Mouse (Mus musculus) limb, embryonic 14.5 days (tissue): ENCODE results near the gene Btg1. TPM values are rescaled to one million over a fixed set of nuclear protein-coding genes. Genes with fewer than 3 reads are reported as not detected.

Experiments used
- ATAC-seq: fragments of 200-750 bp; cut with Nextera tagmentation; 2 replicates; pipeline ENCODE4 v1.8.0; 2017; ENCODE audit warnings: low read depth, moderate number of reproducible peaks, moderate TSS enrichment; ENCODE audit not compliant: low FRiP score
- DNase-seq: peaks from one replicate; pipeline ENCODE4 v3.0.0-alpha.2; 2015; ENCODE audit warnings: low spot score
- H3K27ac ChIP-seq: fragments of 300-500 bp; sonication (generic); replicated peaks from 2 replicates; pipeline ENCODE4 v1.5.1; 2014; ENCODE audit warnings: low read depth, mild to moderate bottlenecking, low read length, moderate library complexity, mixed read lengths
- H3K27me3 ChIP-seq: fragments of 300-500 bp; sonication (generic); 2 replicates; pipeline ENCODE4 v1.6.1; 2014; ENCODE audit warnings: low read length, mixed read lengths; ENCODE audit not compliant: control insufficient read depth, insufficient read depth
- H3K36me3 ChIP-seq: fragments of 300-500 bp; sonication (generic); 2 replicates; pipeline ENCODE4 v1.6.1; 2014; ENCODE audit warnings: mild to moderate bottlenecking, low read length, moderate library complexity, mixed read lengths; ENCODE audit not compliant: control insufficient read depth, insufficient read depth
- H3K4me1 ChIP-seq: fragments of 300-500 bp; sonication (generic); 2 replicates; pipeline ENCODE4 v1.6.1; 2014; ENCODE audit warnings: antibody characterized with exemption, low read length, mixed read lengths; ENCODE audit not compliant: control insufficient read depth, insufficient read depth
- H3K4me2 ChIP-seq: fragments of 300-500 bp; sonication (generic); replicated peaks from 2 replicates; pipeline ENCODE4 v1.6.1; 2014; ENCODE audit warnings: low read depth, mild to moderate bottlenecking, low read length, moderate library complexity; ENCODE audit not compliant: severe bottlenecking
- H3K4me3 ChIP-seq: fragments of 300-500 bp; sonication (generic); replicated peaks from 2 replicates; pipeline ENCODE4 v1.5.1; 2014; ENCODE audit warnings: low read length
- H3K9ac ChIP-seq: fragments of 300-500 bp; sonication (generic); 2 replicates; pipeline ENCODE4 v1.6.1; 2014; ENCODE audit warnings: mild to moderate bottlenecking, low read depth, low read length, moderate library complexity; ENCODE audit not compliant: severe bottlenecking
- H3K9me3 ChIP-seq: fragments of 300-500 bp; sonication (generic); 2 replicates; pipeline ENCODE4 v1.6.1; 2016; ENCODE audit warnings: low read length; ENCODE audit not compliant: control insufficient read depth
- POLR2A ChIP-seq: fragments of 200-500 bp; IDR thresholded peaks from 2 replicates; pipeline ENCODE4 v1.8.0; 2012; ENCODE audit warnings: inconsistent platforms, mild to moderate bottlenecking, moderate library complexity, borderline replicate concordance; ENCODE audit not compliant: insufficient read depth, insufficient read length; ENCODE audit errors: extremely low read depth
- WGBS: fragments of 180-500 bp; shearing (Covaris S2); extraction: QIAGEN DNeasy Blood & Tissue Kit; methylation state at CpG from one replicate; pipeline ENCODE4 v1.1.7; 2014; 5-methylcytosine and 5-hydroxymethylcytosine counted together
- polyA plus RNA-seq, 2 experiments: library from polyadenylated mRNA; depleted of rRNA in 1 of 2; stranded (reverse) in 1 of 2; unstranded in 1 of 2; fragments of >200 nt; fragmentation: Nextera tagmentation in 1 of 2; extraction: Ambion mirVana in 1 of 2; gene quantifications; 2 replicates each; pipeline versions ENCODE4 v1.2.1 to v1.2.3; 2012 to 2014

Gene Btg1
- polyA plus RNA-seq, 2 experiments: 43.7 to 107 TPM

DNA sequence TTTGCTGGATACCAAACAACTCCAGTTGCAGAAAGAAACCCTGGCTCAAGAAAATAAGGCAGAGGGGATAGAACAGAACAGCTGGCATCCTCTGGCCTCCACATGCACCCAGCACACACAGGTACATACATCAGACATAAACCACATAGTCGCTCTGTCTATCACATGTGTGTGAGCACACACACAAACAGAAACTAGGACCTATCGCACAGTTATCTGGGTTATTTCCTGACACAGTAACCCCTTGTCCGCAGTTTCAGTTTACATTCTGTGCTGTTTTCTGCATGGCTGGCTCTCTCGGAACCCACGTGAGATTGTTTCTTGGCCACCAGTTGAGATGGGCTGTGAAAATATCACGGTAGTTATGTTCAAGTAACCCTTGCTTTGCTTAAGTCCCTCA lies 28.6 kb upstream of the Btg1 start:
- H3K9me3 ChIP-seq: no peaks in the 10 kb centered on the region
- H3K4me3 ChIP-seq: no peak overlapping the region
- no peak overlapping the region for H3K9ac ChIP-seq
- H3K36me3 ChIP-seq: no peaks in the 10 kb centered on the region
- no peak overlapping the region for H3K4me2 ChIP-seq
- no peak for ATAC-seq
- 76% methylated on average over 6 of the region's 6 CpGs for WGBS
- no peak for TF ChIP-seq POLR2A
- no peaks in the 10 kb centered on the region for H3K27me3 ChIP-seq
- peaks cover 19% of the 10 kb centered on the region for H3K4me1 ChIP-seq
- H3K27ac ChIP-seq: no peak overlapping the region
- DNase-seq: no peak

DNA sequence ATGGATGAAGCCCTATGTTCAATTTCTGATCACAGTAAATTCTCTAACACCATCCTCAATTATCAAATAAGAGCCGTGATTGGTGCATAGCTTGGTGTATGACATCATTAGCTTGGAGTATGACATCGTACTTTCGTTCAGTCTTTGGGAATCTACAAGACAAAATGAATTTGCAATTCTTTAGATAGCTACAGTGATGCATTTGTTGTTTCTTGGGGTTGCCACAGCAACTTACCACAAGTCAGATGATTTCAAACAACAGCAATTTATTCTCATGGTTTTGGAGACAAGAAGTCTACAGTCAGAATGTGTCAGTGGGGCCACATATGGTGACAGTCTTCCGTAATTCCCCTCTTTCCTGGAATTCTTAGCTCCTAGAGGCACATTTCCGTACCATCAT lies 27.0 kb upstream of the Btg1 start:
- H3K27ac ChIP-seq: no peak overlapping the region
- H3K4me3 ChIP-seq: no peak overlapping the region
- peaks cover 19% of the 10 kb centered on the region for H3K4me1 ChIP-seq
- TF ChIP-seq POLR2A: no peak
- DNase-seq: no peak
- ATAC-seq: no peak
- no peak overlapping the region for H3K9ac ChIP-seq
- H3K4me2 ChIP-seq: no peak overlapping the region
- WGBS: 91% methylated on average over 5 of the region's 5 CpGs
- H3K9me3 ChIP-seq: no peaks in the 10 kb centered on the region
- H3K36me3 ChIP-seq: no peaks in the 10 kb centered on the region
- H3K27me3 ChIP-seq: no peaks in the 10 kb centered on the region

GRCm38 (mm10) chr10:96592089-96592488 lies 24.7 kb upstream of the Btg1 start:
- Histone ChIP-seq H3K27me3 (no peaks in the 10 kb centered on the region), H3K9me3 (no peaks in the 10 kb centered on the region), H3K36me3 (no peaks in the 10 kb centered on the region), H3K4me3 (no peak overlapping the region), H3K27ac (no peak overlapping the region), H3K4me2 (no peak overlapping the region), H3K9ac (no peak overlapping the region), H3K4me1 (no peaks in the 10 kb centered on the region)
- DNase-seq: no peak
- no peak for TF ChIP-seq POLR2A
- 75% methylated on average over 1 of the region's 2 CpGs for WGBS
- no peak for ATAC-seq

DNA sequence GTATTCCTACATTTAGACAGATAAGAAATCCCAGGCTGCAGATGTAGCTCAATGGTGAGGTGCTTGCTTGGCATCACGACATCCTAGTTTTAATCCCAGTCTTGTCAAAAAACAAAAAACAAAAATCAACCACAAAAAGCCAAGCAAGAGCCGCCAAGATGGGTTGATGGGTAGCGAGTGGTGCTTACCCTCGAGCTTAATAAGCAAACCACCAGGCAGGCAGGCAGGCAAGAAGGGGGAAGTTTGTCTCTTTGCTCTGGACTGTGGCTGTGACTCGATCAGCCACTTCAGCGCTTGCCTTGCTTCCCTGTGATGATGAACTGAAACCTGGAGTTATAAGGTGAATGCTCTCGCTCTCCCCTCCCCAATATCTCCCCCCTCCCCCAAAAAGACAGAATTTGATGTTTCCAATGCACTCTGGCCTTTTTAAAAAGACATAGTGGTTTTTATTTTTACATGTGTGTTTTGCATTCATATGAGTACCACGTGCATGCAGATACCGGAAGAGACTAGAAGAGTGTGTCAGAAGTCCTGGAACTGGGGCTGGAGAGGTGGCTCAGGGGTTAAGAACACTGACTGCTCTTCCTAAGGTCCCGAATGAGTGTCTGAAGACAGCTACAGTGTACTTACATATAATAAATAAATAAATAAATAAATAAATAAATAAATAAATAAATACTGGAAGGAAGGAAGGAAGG lies 21.2 kb upstream of the Btg1 start:
- Histone ChIP-seq H3K27me3 (no peaks in the 10 kb centered on the region), H3K4me1 (no peaks in the 10 kb centered on the region), H3K27ac (no peak overlapping the region), H3K9me3 (no peaks in the 10 kb centered on the region), H3K36me3 (no peaks in the 10 kb centered on the region), H3K4me3 (no peak overlapping the region), H3K4me2 (no peak overlapping the region), H3K9ac (no peak overlapping the region)
- DNase-seq (no peak), ATAC-seq (no peak)
- TF ChIP-seq POLR2A: no peak
- 87% methylated on average over 10 of the region's 10 CpGs for WGBS

- Histone ChIP-seq H3K4me3 (no peak overlapping the region), H3K4me1 (no peaks in the 10 kb centered on the region), H3K9ac (no peak overlapping the region), H3K36me3 (no peaks in the 10 kb centered on the region), H3K9me3 (no peaks in the 10 kb centered on the region), H3K4me2 (no peak overlapping the region), H3K27ac (no peak overlapping the region), H3K27me3 (no peaks in the 10 kb centered on the region)
- TF ChIP-seq POLR2A: no peak
- WGBS: 83% methylated on average over 7 of the region's 7 CpGs
- DNase-seq (no peak), ATAC-seq (no peak)
These were observed 20.4 kb upstream of the Btg1 start for GRCm38 (mm10) chr10:96596411-96596810.

- WGBS: 91% methylated on average over 5 of the region's 5 CpGs
- DNase-seq (no peak), ATAC-seq (no peak)
- Histone ChIP-seq H3K9ac (no peak overlapping the region), H3K27ac (no peak overlapping the region), H3K4me3 (no peak overlapping the region), H3K36me3 (no peaks in the 10 kb centered on the region), H3K9me3 (no peaks in the 10 kb centered on the region), H3K4me2 (no peak overlapping the region), H3K27me3 (no peaks in the 10 kb centered on the region), H3K4me1 (no peaks in the 10 kb centered on the region)
- no peak for TF ChIP-seq POLR2A
These were observed 17.2 kb upstream of the Btg1 start for GRCm38 (mm10) chr10:96599641-96600040.
